Mouse (Mus musculus) midbrain, postnatal 0 days (tissue): ENCODE measurements around the gene Ube4b. TPM values are rescaled to one million over a fixed set of nuclear protein-coding genes. Genes with fewer than 3 reads are reported as not detected.

ENCODE experiments used
- ATAC-seq: fragments of 200-750 bp; cut with Nextera tagmentation; 2 replicates; pipeline ENCODE4 v1.8.0; 2017; ENCODE audit warnings: moderate number of reproducible peaks, mild to moderate bottlenecking, moderate TSS enrichment, moderate library complexity; ENCODE audit not compliant: low FRiP score
- DNase-seq: peaks from one replicate; pipeline ENCODE4 v3.0.0-alpha.2; 2015; ENCODE audit warnings: low spot score
- H3K27ac ChIP-seq: fragments of 300-500 bp; sonication (generic); 2 replicates; pipeline ENCODE4 v1.5.1; 2014; ENCODE audit warnings: low read depth, mild to moderate bottlenecking, low read length, mixed read lengths
- H3K27me3 ChIP-seq: fragments of 300-500 bp; sonication (generic); 2 replicates; pipeline ENCODE4 v1.6.1; 2014; ENCODE audit warnings: low read length, control low read depth, mixed read lengths; ENCODE audit not compliant: insufficient read depth
- H3K36me3 ChIP-seq: fragments of 300-500 bp; sonication (generic); 2 replicates; pipeline ENCODE4 v1.6.1; 2014; ENCODE audit warnings: low read length, control low read depth, mixed read lengths; ENCODE audit not compliant: insufficient read depth
- H3K4me1 ChIP-seq: fragments of 300-500 bp; sonication (generic); 2 replicates; pipeline ENCODE4 v1.6.1; 2014; ENCODE audit warnings: mild to moderate bottlenecking, control low read depth, antibody characterized with exemption, low read length, mixed read lengths; ENCODE audit not compliant: insufficient read depth
- H3K4me2 ChIP-seq: fragments of 300-500 bp; sonication (generic); 2 replicates; pipeline ENCODE4 v1.6.1; 2014; ENCODE audit warnings: low read depth, mild to moderate bottlenecking, low read length, mixed read lengths; ENCODE audit not compliant: poor library complexity, severe bottlenecking
- H3K4me3 ChIP-seq: fragments of 300-500 bp; sonication (generic); 2 replicates; pipeline ENCODE4 v1.5.1; 2014; ENCODE audit warnings: low read depth, mild to moderate bottlenecking, low read length, moderate library complexity
- H3K9ac ChIP-seq: fragments of 300-500 bp; sonication (generic); replicated peaks from 2 replicates; pipeline ENCODE4 v1.6.1; 2014; ENCODE audit warnings: mild to moderate bottlenecking, low read length, moderate library complexity, mixed read lengths; ENCODE audit not compliant: poor library complexity, severe bottlenecking
- H3K9me3 ChIP-seq: fragments of 300-500 bp; sonication (generic); 2 replicates; pipeline ENCODE4 v1.6.1; 2016; ENCODE audit warnings: low read length, control low read depth
- CTCF ChIP-seq: IDR thresholded peaks from 2 replicates; pipeline ENCODE4 v1.5.1; 2016; ENCODE audit warnings: antibody characterized with exemption, mild to moderate bottlenecking
- WGBS: fragments of 180-500 bp; shearing (Covaris S2); extraction: QIAGEN DNeasy Blood & Tissue Kit; methylation state at CpG from one replicate; pipeline ENCODE4 v1.1.7; 2014; 5-methylcytosine and 5-hydroxymethylcytosine counted together
- polyA plus RNA-seq: library from polyadenylated mRNA; unstranded; fragments of >200 nt; fragmentation: Nextera tagmentation; extraction: Ambion mirVana; gene quantifications from 2 replicates; pipeline ENCODE4 v1.2.1, GENCODE M21; 2015
- total RNA-seq: library from RNA; depleted of rRNA; stranded (reverse); fragments of >200 nt; gene quantifications from 2 replicates; pipeline ENCODE4 v1.2.3, GENCODE M21; 2014

The Ube4b gene
- total and polyA plus RNA-seq, 2 experiments from 2014 or later = 51.9 to 94.4 TPM

DNA sequence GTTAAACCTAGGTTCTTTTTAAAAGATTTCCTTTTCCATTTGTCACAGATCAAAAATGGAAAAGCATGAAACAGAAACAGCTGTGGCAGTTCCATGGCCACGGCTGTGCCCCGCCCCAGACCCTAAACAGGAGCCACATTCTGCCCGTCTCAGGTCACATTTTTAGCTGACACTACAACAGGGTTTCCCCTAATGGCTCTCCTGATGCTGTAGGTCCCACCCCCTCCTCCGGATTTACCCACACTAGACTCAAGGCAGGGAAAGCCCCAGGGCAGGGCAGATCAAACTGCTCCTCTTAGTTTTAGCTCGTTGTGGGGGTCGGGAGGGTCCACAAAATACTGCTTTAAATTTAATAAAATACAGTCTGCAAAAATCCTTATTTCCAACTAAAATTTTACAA is 23.5 kb downstream of the Ube4b start:
- Histone ChIP-seq H3K4me3 (no peak overlapping the region), H3K27ac (no peak overlapping the region), H3K4me2 (no peak overlapping the region), H3K36me3 (peaks cover 6% of the 10 kb centered on the region), H3K9ac (no peak overlapping the region), H3K4me1 (peaks cover 4% of the 10 kb centered on the region; the same call in 1 of the 2 replicates), H3K27me3 (no peaks in the 10 kb centered on the region), H3K9me3 (no peaks in the 10 kb centered on the region)
- ATAC-seq (no peak), DNase-seq (no peak)
- TF ChIP-seq CTCF = no peak
- 68% methylated on average over 6 of the region's 6 CpGs for WGBS

DNA sequence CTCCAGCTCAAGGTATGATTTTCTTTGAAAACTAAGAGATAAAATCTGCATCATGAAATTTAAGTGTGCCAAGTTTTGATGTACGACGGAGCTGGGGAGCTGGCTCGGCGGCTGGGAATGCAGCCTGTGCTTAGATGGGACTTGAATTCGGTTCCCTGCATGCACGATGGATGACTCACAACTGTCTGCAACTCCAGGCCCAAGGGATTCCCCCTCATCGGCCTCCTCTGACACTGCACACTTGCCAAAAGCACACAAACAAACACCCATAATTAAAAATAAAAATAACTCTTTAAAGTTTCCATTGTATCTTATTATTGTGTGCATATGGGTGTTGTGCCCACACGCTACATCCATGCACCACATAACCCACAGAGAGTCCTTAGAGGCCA is 25.0 kb downstream of the Ube4b start:
- WGBS = 83% methylated on average over 8 of the region's 8 CpGs
- peaks cover 4% of the 10 kb centered on the region; the same call in 1 of the 2 replicates for H3K4me1 ChIP-seq
- H3K9ac ChIP-seq = no peak overlapping the region
- no peaks in the 10 kb centered on the region for H3K9me3 ChIP-seq
- DNase-seq (no peak), ATAC-seq (no peak)
- no peaks in the 10 kb centered on the region for H3K27me3 ChIP-seq
- no peak overlapping the region for H3K4me2 ChIP-seq
- H3K36me3 ChIP-seq = peaks cover 11% of the 10 kb centered on the region
- H3K27ac ChIP-seq = no peak overlapping the region
- no peak overlapping the region for H3K4me3 ChIP-seq
- no peak for TF ChIP-seq CTCF

DNA sequence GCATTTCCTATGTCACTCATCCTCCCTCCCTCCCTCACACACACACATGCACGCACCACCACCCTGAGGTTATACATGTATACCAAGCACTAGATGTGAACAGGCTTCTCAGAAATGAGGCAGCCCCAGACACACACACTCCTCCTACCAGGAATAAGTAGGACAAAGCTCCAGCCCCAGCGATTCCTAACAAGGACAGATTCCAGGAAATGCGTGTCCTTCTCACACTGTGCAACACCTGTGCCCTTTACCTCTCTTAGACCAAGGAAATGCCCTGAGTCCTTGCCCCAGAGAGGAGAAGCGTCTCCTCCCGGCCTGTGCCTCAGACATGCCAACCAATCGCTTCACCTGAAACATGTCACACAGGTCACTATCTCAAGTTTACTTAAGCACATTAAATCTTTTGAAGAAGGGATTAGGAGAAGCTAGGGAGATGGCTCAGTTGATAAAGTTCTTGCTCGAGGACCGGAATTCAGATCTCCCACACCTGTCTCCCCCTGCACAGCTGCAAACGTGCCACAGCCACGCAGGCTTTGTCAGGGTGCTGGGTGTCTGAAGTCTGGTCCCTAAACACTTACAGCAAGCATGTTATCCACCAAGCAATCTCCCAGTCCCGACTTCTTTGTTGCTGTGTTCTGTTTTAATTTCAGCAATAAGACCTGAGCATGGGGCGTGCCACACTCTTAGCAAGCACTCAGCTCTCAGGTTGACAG is 25.5 kb downstream of the Ube4b start:
- Histone ChIP-seq H3K4me1 (peaks cover 4% of the 10 kb centered on the region; the same call in 1 of the 2 replicates), H3K4me2 (no peak overlapping the region), H3K9ac (no peak overlapping the region), H3K27me3 (no peaks in the 10 kb centered on the region), H3K27ac (no peak overlapping the region), H3K36me3 (peaks cover 11% of the 10 kb centered on the region), H3K9me3 (no peaks in the 10 kb centered on the region), H3K4me3 (no peak overlapping the region)
- DNase-seq (no peak), ATAC-seq (no peak)
- no peak for TF ChIP-seq CTCF
- WGBS = 75% methylated on average over 12 of the region's 12 CpGs

DNA sequence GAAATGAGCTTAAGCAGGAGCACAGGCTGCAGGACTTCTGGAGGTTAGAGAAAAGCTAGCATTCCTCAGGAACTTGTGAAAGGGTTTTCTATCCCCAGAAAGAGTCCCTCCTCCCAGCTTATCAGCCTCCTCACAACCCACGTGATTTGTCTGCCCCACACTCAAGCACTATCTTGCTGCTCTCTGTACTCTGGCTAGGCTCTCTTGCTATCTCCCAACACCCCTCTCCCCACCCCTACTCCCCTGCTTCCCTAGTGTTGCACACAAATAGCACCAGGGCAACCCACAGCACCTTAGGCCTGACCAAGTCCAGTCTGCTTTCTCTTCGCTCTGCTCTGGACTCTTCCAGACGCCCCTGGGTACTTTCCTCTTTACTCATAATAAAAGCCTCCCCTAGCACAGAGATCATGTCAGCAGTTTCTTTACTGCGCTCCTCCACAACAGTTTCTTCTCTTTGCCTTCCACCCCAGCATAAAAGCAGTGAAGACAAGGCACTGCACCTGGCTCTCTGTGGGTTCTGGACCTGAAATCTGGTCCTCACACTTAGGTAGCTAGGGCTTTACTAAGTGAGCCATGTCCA is 27.1 kb downstream of the Ube4b start:
- Histone ChIP-seq H3K4me1 (no peaks in the 10 kb centered on the region), H3K36me3 (peaks cover 11% of the 10 kb centered on the region), H3K4me2 (no peak overlapping the region), H3K27ac (no peak overlapping the region), H3K4me3 (no peak overlapping the region), H3K9me3 (no peaks in the 10 kb centered on the region), H3K27me3 (no peaks in the 10 kb centered on the region), H3K9ac (no peak overlapping the region)
- WGBS = 57% methylated on average over 4 of the region's 4 CpGs
- ATAC-seq (no peak), DNase-seq (no peak)
- TF ChIP-seq CTCF = no peak

DNA sequence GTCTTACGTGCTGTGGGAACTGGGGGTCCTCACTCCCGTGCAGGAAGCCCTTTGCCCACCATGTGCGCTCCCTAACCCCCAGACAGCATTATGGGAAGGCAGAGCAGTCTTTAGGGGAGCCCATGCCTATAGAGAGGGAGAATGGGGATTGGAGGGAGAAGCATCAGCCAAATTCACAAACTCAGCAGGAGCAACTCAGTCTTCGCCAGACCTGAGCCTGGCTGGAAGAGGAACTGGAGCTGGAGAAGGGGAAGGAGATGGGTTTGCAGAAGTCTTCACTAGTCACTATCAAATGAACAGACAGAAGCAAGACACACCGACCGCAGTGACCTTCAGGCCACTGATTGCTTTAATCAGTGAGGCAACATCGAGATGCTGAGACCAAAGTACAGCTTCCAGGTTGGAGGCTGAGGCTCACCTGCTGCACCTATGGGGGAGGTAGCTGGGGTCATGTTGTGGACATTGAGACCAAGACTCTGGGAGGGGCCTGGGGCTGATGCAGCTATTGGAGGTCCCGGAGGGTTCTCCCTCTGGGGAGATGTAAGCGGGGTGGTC is 28.3 kb downstream of the Ube4b start:
- Histone ChIP-seq H3K4me3 (no peak overlapping the region), H3K27ac (no peak overlapping the region), H3K36me3 (peaks cover 11% of the 10 kb centered on the region), H3K9ac (no peak overlapping the region), H3K27me3 (no peaks in the 10 kb centered on the region), H3K4me2 (no peak overlapping the region), H3K9me3 (no peaks in the 10 kb centered on the region), H3K4me1 (no peaks in the 10 kb centered on the region)
- TF ChIP-seq CTCF = no peak
- no peak for DNase-seq
- WGBS = 94% methylated on average over 9 of the region's 9 CpGs
- no peak for ATAC-seq
